Mouse (Mus musculus) kidney, embryonic 16.5 days (tissue): Measurements from ENCODE around the gene Cachd1. TPM values are rescaled to one million over a fixed set of nuclear protein-coding genes. Genes with fewer than 3 reads are reported as not detected.
A peak's percentile ranks its signal among the peaks of the same experiment; 100 is the strongest.

Experiments
- ATAC-seq: fragments of 200-750 bp; cut with Nextera tagmentation; 2 replicates; pipeline ENCODE4 v1.8.0; 2017; ENCODE audit warnings: moderate TSS enrichment; ENCODE audit not compliant: low FRiP score, low TSS enrichment
- H3K27ac ChIP-seq: fragments of 300-500 bp; sonication (generic); 2 replicates; pipeline ENCODE4 v1.5.1; 2014; ENCODE audit warnings: low read length
- H3K27me3 ChIP-seq: fragments of 300-500 bp; sonication (generic); 2 replicates; pipeline ENCODE4 v1.6.1; 2014; ENCODE audit warnings: low read length, control low read depth, mixed read lengths; ENCODE audit not compliant: insufficient read depth
- H3K36me3 ChIP-seq: fragments of 300-500 bp; sonication (generic); 2 replicates; pipeline ENCODE4 v1.6.1; 2014; ENCODE audit warnings: low read length, control low read depth, mixed read lengths; ENCODE audit not compliant: insufficient read depth
- H3K4me1 ChIP-seq: fragments of 300-500 bp; sonication (generic); 2 replicates; pipeline ENCODE4 v1.6.1; 2014; ENCODE audit warnings: low read length, control low read depth, mixed read lengths; ENCODE audit not compliant: insufficient read depth
- H3K4me2 ChIP-seq: fragments of 300-500 bp; sonication (generic); replicated peaks from 2 replicates; pipeline ENCODE4 v1.6.1; 2014; ENCODE audit warnings: low read depth, low read length
- H3K4me3 ChIP-seq: fragments of 300-500 bp; sonication (generic); 2 replicates; pipeline ENCODE4 v1.5.1; 2014; ENCODE audit warnings: mild to moderate bottlenecking, low read length
- H3K9ac ChIP-seq: fragments of 300-500 bp; sonication (generic); replicated peaks from 2 replicates; pipeline ENCODE4 v1.6.1; 2014; ENCODE audit warnings: low read length
- H3K9me3 ChIP-seq: fragments of 300-500 bp; sonication (generic); 2 replicates; pipeline ENCODE4 v1.6.1; 2016; ENCODE audit warnings: low read length, control low read depth
- WGBS: fragments of 180-500 bp; shearing (Covaris S2); extraction: QIAGEN DNeasy Blood & Tissue Kit; methylation state at CpG from one replicate; pipeline ENCODE4 v1.1.7; 2014; 5-methylcytosine and 5-hydroxymethylcytosine counted together
- polyA plus RNA-seq: library from polyadenylated mRNA; unstranded; fragments of >200 nt; fragmentation: Nextera tagmentation; extraction: Ambion mirVana; gene quantifications from 2 replicates; pipeline ENCODE4 v1.2.1, GENCODE M21; 2015

Gene Cachd1
- polyA plus RNA-seq, 1 experiment from 2014 or later: 17.9 TPM

DNA sequence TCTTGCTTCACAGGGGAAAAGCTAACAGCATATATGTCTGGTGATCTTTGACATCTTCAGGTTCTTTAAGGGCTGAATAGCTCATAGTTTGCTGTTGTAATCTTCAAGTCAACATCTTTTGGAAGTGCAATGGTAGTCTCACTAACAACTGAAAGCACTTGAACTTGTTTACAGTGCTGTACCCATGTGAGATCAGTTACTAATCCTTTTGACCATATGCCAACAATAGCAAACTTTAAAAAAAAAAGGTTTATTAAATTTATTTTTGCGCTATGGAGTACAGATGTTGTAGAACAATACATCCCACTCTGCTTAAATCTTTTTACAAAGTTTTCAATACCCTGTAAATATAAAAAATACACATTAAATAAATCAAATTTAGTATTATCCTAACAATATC is 186.9 kb downstream of the Cachd1 start:
- H3K9ac ChIP-seq: no peak overlapping the region
- peaks cover 65% of the 10 kb centered on the region for H3K36me3 ChIP-seq
- no peaks in the 10 kb centered on the region for H3K27me3 ChIP-seq
- no peak overlapping the region for H3K4me2 ChIP-seq
- no peak overlapping the region for H3K27ac ChIP-seq
- no peak overlapping the region for H3K4me3 ChIP-seq
- no peaks in the 10 kb centered on the region for H3K4me1 ChIP-seq
- 77% methylated on average over 1 of the region's 1 CpGs for WGBS
- H3K9me3 ChIP-seq: no peaks in the 10 kb centered on the region
- no peak for ATAC-seq

DNA sequence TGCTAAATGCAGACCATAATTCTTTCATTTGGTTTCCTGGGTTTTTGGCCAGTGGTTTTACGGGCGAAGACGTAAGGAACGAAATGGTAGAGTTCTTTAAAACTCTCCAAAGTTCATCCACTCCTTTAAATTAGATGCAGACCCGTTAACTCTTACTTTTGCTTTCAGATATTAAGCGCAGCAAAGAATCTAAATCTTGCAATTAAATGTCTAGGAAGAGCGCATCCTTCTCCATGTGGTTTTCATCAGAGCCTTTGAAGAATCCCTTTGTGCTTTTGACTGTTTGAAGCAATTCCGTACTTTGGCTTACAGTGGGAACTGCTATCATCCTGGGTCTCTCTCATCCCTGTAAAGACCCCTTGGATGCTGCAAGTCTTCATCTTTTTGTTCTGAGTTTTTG is 187.3 kb downstream of the Cachd1 start:
- Histone ChIP-seq H3K27me3 (no peaks in the 10 kb centered on the region), H3K27ac (no peak overlapping the region), H3K4me1 (no peaks in the 10 kb centered on the region), H3K4me2 (no peak overlapping the region), H3K9ac (no peak overlapping the region), H3K36me3 (peaks cover 64% of the 10 kb centered on the region), H3K4me3 (no peak overlapping the region), H3K9me3 (no peaks in the 10 kb centered on the region)
- no peak for ATAC-seq
- 75% methylated on average over 8 of the region's 8 CpGs for WGBS

DNA sequence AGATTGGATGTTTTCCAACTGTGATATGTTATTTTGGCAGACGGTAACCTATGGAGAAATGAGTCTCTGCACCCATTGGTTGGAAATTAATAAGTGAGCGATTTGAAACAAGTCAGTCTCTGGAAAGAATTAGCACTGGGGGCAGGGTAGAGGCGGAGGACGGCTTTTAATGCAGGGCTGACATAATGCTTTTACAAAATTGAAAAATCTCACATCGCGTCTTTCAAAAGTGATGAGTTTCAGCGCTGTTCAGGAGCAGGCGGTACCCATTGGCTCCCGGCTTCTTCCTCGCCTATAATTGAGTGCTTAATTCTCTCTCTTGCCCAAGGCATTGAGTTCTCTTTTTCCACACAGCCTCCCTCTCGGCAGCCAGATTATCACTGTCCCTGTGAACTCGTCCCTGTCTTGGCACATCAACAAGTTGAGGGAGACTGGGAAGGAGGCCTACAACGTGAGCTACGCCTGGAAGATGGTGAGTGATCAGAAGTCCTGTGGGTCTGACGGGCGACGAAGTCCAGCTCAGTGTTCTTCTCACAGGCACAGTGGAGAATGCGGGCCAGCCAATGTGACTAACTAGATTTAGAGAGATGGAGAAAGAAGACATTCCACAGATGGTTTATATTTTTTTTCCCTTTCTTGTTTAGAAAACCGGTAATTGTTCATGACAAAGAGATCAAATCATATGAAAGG is 191.4 kb downstream of the Cachd1 start:
- Histone ChIP-seq H3K4me1 (no peaks in the 10 kb centered on the region), H3K27ac (no peak overlapping the region), H3K27me3 (no peaks in the 10 kb centered on the region), H3K36me3 (peaks cover 47% of the 10 kb centered on the region), H3K4me2 (no peak overlapping the region), H3K9ac (no peak overlapping the region), H3K9me3 (no peaks in the 10 kb centered on the region), H3K4me3 (no peak overlapping the region)
- WGBS: 83% methylated on average over 19 of the region's 19 CpGs
- ATAC-seq: no peak

DNA sequence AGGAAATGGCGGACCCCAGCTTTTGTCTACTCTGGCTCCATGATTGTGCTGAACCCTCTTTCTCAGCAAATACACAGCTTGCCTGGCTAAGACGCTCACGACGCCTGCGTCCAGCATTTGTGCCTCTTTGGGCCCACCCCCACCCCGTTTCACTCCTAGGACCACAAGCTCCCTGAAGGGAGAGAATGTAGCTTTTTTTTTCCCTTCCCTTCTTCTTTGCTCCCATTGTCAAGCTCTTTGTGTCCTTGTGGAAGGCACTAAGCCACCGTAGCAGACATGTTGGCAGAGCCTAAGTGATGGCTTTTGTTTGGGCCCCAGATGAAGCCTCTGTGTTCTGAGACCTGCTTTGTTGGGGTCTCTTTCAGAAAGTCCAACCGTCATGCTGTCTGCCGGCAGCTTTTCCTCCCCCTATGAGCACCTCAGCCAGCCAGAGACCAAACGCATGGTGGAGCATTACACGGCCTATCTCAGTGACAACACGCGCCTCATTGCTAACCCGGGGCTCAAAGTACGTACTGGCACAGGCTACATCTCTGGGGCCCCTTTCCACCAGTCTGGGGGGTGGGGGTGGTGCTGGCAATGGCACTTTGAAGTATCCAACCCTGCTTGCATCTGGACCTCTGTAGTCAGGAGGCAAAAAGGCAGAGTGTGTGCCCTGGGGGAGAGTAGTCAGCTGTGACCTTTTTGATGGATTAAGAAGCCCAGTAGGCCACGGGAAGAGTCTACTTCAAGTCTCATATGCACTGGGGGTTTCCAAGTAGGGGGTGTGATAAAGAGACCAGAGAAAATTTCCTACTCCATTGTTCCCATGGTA is 197.4 kb downstream of the Cachd1 start:
- Histone ChIP-seq H3K9ac (no peak overlapping the region), H3K4me2 (no peak overlapping the region), H3K27ac (no peak overlapping the region), H3K36me3 (peaks cover 42% of the 10 kb centered on the region), H3K4me1 (no peaks in the 10 kb centered on the region), H3K4me3 (no peak overlapping the region), H3K27me3 (no peaks in the 10 kb centered on the region), H3K9me3 (no peaks in the 10 kb centered on the region)
- WGBS: 84% methylated on average over 16 of the region's 16 CpGs
- 0 out of 2 replicates have a peak, but pooled peaks have one; percentile 27 for ATAC-seq

DNA sequence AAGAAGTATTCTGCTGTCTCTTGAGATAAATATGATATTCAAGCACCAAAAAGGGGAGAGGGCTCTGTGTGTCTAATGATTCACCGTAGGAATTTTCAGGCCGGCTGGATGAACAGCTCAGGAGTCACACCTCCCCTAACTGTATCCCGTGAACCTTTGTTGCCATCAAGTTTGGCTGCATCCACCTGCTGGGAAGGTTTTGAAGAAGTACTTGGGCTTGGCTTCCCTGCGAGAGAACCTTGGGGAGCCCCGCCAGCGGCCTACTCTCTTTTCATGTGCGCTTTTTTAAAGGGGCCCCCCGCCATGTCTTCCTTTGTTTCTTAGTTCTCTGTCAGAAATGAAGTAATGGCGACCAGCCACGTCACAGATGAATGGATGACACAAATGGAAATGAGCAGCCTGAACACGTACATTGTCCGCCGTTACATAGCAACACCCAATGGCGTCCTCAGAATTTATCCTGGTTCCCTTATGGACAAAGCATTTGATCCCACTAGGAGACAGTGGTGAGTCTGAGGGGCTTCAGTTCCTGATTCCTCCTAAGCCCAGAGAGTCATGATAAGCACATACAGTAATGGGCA is 198.1 kb downstream of the Cachd1 start:
- Histone ChIP-seq H3K4me1 (no peaks in the 10 kb centered on the region), H3K9me3 (no peaks in the 10 kb centered on the region), H3K4me3 (no peak overlapping the region), H3K9ac (no peak overlapping the region), H3K27me3 (no peaks in the 10 kb centered on the region), H3K36me3 (peaks cover 36% of the 10 kb centered on the region), H3K27ac (no peak overlapping the region), H3K4me2 (no peak overlapping the region)
- 89% methylated on average over 14 of the region's 14 CpGs for WGBS
- no peak for ATAC-seq

DNA sequence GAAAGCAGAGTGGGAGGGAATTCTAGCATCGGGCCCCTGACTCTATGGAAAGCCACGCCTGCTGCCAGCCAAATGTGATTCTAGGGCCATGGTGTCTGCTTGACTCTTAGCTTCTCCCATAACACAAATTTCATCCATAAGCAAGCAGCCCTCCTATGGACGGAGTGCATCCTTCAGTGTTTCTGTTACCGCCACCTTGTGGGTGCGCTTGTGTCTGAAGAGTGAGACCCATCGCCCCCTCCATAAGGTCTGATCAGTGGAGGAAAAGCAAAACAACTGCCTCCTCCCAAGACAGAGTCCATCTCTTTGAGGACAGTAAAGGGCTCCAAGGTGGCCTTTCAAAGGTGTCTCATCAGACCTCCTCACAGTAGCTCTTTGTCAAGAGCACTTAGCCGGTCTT is 201.0 kb downstream of the Cachd1 start:
- Histone ChIP-seq H3K36me3 (peaks cover 31% of the 10 kb centered on the region), H3K4me3 (no peak overlapping the region), H3K27me3 (no peaks in the 10 kb centered on the region), H3K27ac (no peak overlapping the region), H3K9me3 (no peaks in the 10 kb centered on the region), H3K4me1 (no peaks in the 10 kb centered on the region), H3K9ac (no peak overlapping the region), H3K4me2 (no peak overlapping the region)
- ATAC-seq: no peak
- WGBS: 91% methylated on average over 7 of the region's 7 CpGs

DNA sequence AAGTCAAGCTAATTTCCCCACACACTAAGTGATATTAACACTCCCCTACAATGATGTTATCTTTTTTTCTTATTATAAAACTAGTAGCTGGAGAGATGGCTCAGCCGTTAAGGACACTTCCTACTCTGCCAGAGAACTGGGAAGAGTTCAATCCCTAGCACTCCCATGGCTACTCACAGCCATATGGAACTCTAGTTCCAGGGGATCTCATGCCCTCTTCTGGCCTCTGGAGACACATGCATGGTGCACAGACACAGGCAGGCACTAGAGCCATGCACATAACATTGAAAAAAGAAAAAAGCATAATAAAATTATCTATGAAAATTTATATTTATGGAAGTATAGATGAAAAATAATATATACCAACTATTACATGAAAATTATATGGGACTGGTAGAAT is 210.7 kb downstream of the Cachd1 start:
- H3K27ac ChIP-seq: no peak overlapping the region
- no peaks in the 10 kb centered on the region for H3K27me3 ChIP-seq
- H3K36me3 ChIP-seq: peaks cover 47% of the 10 kb centered on the region
- H3K9me3 ChIP-seq: 0 out of 2 replicates have a peak, but pooled peaks cover 3% of the 10 kb centered on the region
- no peak overlapping the region for H3K4me3 ChIP-seq
- no peak overlapping the region for H3K4me2 ChIP-seq
- H3K4me1 ChIP-seq: peaks cover 23% of the 10 kb centered on the region
- H3K9ac ChIP-seq: no peak overlapping the region
- 90% methylated on average over 1 of the region's 1 CpGs for whole genome bisulfite sequencing
- ATAC-seq: no peak

DNA sequence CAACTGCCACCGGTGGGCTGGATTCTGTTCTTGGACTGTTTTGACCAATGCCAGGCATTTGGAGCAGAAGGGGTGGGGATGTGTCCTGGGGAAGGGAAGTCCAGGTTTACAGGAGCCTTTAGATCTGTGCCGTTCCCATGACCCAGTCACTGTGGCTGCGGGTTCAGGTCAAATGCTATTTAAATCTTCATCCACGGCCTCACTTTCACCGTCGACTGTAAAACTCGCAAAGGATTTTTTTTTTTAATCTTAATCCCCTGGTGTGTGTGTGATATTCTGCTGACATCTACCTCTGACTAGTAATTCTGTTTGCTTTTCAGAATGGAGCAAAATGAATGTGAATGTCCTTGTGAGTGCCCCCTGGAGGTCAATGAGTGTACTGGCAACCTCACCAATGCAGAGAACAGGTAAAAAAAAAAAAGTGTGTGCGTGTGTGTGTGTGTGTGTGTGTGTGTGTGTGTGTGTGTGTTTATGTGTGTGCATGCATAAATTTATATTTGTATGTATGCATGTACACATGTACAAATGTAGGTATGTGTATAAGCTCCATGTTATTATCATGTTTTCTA is 211.8 kb downstream of the Cachd1 start:
- H3K4me1 ChIP-seq: peaks cover 24% of the 10 kb centered on the region
- H3K9ac ChIP-seq: no peak overlapping the region
- no peak overlapping the region for H3K4me3 ChIP-seq
- no peak for ATAC-seq
- no peak overlapping the region for H3K4me2 ChIP-seq
- no peaks in the 10 kb centered on the region for H3K27me3 ChIP-seq
- WGBS: 76% methylated on average over 8 of the region's 8 CpGs
- no peak overlapping the region for H3K27ac ChIP-seq
- H3K9me3 ChIP-seq: 0 out of 2 replicates have a peak, but pooled peaks cover 3% of the 10 kb centered on the region
- peaks cover 51% of the 10 kb centered on the region for H3K36me3 ChIP-seq

DNA sequence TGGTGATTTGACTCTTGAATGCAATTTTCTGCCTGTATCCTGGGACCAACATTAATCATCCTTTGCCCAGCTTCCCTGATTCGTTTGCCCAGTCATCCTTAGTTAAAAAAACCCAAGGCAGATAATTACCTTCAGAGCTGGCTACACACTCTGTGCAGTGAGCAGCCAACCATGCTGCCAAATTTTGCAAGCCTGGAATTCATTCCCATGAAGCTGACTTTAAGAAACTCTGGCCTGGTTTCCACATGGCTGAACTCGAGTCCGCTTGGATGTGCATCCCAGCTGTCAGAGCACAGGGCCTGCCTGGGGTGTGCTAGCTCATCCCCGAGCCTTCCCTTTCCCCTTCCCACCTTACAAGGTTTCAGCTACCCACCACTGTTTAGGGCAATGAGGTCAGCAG is 214.5 kb downstream of the Cachd1 start:
- Histone ChIP-seq H3K27ac (peak overlapping the region; percentile 79), H3K9ac (no peak overlapping the region)

More for the DNA sequence above, 214.5 kb downstream of the Cachd1 start:
- peak; percentile 79 for ATAC-seq
- H3K27me3 ChIP-seq: no peaks in the 10 kb centered on the region
- no peak overlapping the region for H3K4me2 ChIP-seq
- H3K4me1 ChIP-seq: peaks cover 33% of the 10 kb centered on the region
- no peak overlapping the region for H3K4me3 ChIP-seq
- H3K9me3 ChIP-seq: 0 out of 2 replicates have a peak, but pooled peaks cover 3% of the 10 kb centered on the region
- WGBS: 40% methylated on average over 4 of the region's 4 CpGs
- H3K36me3 ChIP-seq: peaks cover 47% of the 10 kb centered on the region
